Mouse (Mus musculus): ENCODE results near the gene Cbfa2t2. TPM values are rescaled to one million over a fixed set of nuclear protein-coding genes. Genes with fewer than 3 reads are reported as not detected.

Gene Cbfa2t2
- polyA plus RNA-seq, 1 experiment from 2014 or later: 32.1 TPM

DNA sequence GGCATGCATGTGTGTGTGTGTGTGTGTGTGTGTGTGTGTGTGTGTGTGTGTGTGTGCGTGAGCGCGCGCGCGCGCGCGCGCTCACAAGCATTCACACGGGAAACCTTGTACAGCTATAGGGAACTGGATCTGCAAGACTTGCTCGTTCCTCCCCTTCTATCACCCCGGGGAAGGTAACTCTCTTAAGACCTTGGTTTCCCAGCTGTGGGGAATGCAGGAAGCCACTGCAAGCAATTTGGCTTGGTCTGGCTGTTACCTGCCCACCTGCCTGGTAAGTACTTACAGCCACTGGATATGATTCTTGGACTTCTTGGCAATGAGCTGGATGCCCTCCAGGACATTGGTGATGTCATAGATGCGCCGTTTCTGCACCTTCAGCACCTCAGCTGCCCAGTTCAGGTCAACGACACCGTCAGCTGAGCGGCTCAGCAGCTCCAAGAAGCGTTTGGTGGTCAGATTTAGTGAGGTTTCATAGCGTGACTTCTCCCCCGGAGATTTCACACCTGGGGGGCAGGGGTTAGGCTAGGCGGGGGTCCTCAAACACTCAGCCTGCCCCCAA is 127.4 kb downstream of the Cbfa2t2 start:
- no peak for ATAC-seq (ENCODE audit: insufficient read depth, low FRiP score, low read depth)
- H3K4me3 ChIP-seq (replicated peaks): no peak overlapping the region
- no peak overlapping the region for H3K9ac ChIP-seq
- no peak overlapping the region for H3K4me2 ChIP-seq
- 87% methylated on average over 22 of the region's 22 CpGs for WGBS
- H3K36me3 ChIP-seq: peaks cover 23% of the 10 kb centered on the region
- no peak overlapping the region for H3K27ac ChIP-seq
- H3K27me3 ChIP-seq (replicated peaks): no peaks in the 10 kb centered on the region
- H3K9me3 ChIP-seq: no peaks in the 10 kb centered on the region
- peaks cover 22% of the 10 kb centered on the region for H3K4me1 ChIP-seq

DNA sequence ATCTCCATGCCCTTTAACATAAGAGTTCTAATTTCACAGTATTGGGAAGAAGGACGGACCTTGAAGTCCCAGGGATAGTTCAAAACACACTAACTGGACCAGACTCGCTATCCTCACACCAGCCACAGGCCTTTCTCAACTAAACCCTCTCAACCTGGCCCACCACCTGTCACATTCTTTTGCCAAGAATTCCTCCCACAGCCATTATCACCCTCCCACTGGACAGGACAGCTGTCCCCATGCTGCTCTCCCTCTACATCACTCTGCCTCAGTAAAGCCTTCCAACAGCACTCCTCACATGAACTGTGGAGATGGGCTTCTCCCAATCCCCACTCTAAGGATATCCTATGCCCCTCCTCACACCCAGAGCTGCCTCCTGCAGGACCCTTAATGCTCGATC is 129.3 kb downstream of the Cbfa2t2 start:
- Histone ChIP-seq H3K36me3 (peaks cover 23% of the 10 kb centered on the region), H3K4me2 (no peak overlapping the region), H3K4me3 (replicated peaks) (no peak overlapping the region), H3K4me1 (peaks cover 21% of the 10 kb centered on the region), H3K9ac (no peak overlapping the region), H3K27ac (no peak overlapping the region), H3K9me3 (no peaks in the 10 kb centered on the region), H3K27me3 (replicated peaks) (no peaks in the 10 kb centered on the region)
- ATAC-seq (ENCODE audit: insufficient read depth, low FRiP score, low read depth): no peak
- WGBS: 79% methylated on average over 3 of the region's 3 CpGs

- 32% methylated on average over 8 of the region's 8 CpGs for WGBS
- Histone ChIP-seq H3K4me3 (replicated peaks) (no peak overlapping the region), H3K36me3 (peaks cover 16% of the 10 kb centered on the region), H3K4me2 (peak overlapping the region; percentile 27), H3K9me3 (no peaks in the 10 kb centered on the region), H3K4me1 (peaks cover 29% of the 10 kb centered on the region), H3K27me3 (replicated peaks) (no peaks in the 10 kb centered on the region), H3K9ac (no peak overlapping the region), H3K27ac (no peak overlapping the region)
- ATAC-seq (ENCODE audit: insufficient read depth, low FRiP score, low read depth): no peak
Measured at GRCm38 (mm10) chr2:154566641-154567040, 130.4 kb downstream of the Cbfa2t2 start.

GRCm38 (mm10) chr2:154567766-154568165 is 131.5 kb downstream of the Cbfa2t2 start:
- ATAC-seq (ENCODE audit: insufficient read depth, low FRiP score, low read depth): no peak
- 52% methylated on average over 2 of the region's 2 CpGs for WGBS
- peaks cover 31% of the 10 kb centered on the region for H3K4me1 ChIP-seq
- H3K36me3 ChIP-seq: peaks cover 14% of the 10 kb centered on the region
- no peak overlapping the region; the same call in 1 of the 2 replicates for H3K9ac ChIP-seq
- H3K27me3 ChIP-seq (replicated peaks): no peaks in the 10 kb centered on the region
- no peaks in the 10 kb centered on the region for H3K9me3 ChIP-seq
- H3K4me3 ChIP-seq (replicated peaks): peak overlapping the region; percentile 89
- peak overlapping the region; percentile 84 for H3K4me2 ChIP-seq
- H3K27ac ChIP-seq: peak overlapping the region; percentile 93

- H3K4me2 ChIP-seq: peak overlapping the region; percentile 84
- H3K36me3 ChIP-seq: peaks cover 8% of the 10 kb centered on the region; the same call in 1 of the 2 replicates
- peak overlapping the region; percentile 45 for H3K9ac ChIP-seq
- peaks cover 31% of the 10 kb centered on the region for H3K4me1 ChIP-seq
- H3K27me3 ChIP-seq (replicated peaks): no peaks in the 10 kb centered on the region
- no peaks in the 10 kb centered on the region for H3K9me3 ChIP-seq
- peak overlapping the region; percentile 89 for H3K4me3 ChIP-seq (replicated peaks)
- WGBS: 10% methylated on average over 10 of the region's 10 CpGs
- H3K27ac ChIP-seq: peak overlapping the region; percentile 93
- ATAC-seq (ENCODE audit: insufficient read depth, low FRiP score, low read depth): no peak
Measured at GRCm38 (mm10) chr2:154568329-154569070, 132.2 kb downstream of the Cbfa2t2 start.

DNA sequence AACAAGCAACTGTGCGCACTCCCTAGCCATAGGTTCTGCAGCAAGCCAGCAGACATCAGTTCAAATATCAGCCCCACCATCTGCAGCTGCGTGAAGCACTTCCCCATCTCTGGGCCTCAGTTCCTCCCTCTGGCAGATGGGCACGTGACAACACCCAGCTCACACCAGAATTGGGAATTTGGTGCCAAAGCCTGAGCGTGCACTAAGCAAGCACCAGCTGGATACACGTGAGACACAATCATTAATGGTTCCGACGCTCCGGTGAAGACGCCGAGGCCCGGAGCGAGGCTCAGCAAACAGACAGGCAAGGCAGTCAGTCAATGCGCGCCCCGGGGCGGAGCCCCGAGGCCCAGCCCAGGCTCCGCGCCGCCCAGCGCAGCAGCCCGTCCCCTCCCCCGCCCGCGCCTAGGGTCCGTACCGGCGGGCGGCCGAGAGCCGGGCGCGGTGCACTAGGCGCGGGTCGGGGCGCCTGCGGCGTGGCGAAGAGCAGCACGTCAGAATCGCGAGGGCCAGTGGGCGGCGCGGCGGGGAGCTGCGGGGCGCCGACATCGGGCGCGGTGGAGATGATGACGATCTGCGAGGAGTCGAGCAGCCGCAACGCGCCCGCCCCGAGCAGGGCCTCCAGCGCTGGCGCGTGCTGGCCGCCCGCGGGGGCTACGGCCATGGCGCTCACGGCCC is 132.9 kb downstream of the Cbfa2t2 start:
- Histone ChIP-seq H3K36me3 (0 out of 2 replicates have a peak, but pooled peaks cover 1% of the 10 kb centered on the region), H3K4me1 (peaks cover 31% of the 10 kb centered on the region), H3K27me3 (replicated peaks) (no peaks in the 10 kb centered on the region), H3K4me3 (replicated peaks) (peak overlapping the region; percentile 89), H3K4me2 (peak overlapping the region; percentile 84), H3K9ac (peak overlapping the region; percentile 45), H3K27ac (peak overlapping the region; percentile 93), H3K9me3 (no peaks in the 10 kb centered on the region)
- WGBS: 1% methylated on average over 65 of the region's 70 CpGs
- ATAC-seq (ENCODE audit: insufficient read depth, low FRiP score, low read depth): peak; percentile 82

DNA sequence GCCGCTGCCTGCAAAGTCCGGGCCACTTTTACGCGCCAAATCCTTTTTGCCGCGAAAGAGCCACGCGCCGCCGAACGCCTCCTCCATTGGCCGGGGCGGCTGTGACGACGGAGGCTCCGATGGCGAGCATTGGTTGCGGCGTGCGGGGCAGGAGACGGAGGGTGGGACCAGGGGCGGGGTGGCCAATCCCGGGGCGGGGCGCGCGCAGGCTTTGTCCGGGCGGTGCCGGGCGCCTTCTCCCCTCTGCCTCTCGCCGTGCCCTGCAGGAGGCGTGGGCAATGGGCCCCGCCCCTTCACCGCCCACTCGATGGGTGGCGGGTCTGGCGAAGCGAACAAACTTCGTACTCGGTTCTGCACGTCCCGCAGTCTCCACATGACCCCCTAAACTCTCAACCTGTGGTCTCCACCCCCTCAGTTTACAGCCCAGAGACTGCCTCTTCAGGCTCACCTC is 133.6 kb downstream of the Cbfa2t2 start, which contains the start of gene E2f1:
Gene E2f1 (minus strand): TSS at position 57 of the 451 bp plus-strand sequence.
- ATAC-seq (ENCODE audit: insufficient read depth, low FRiP score, low read depth): peak; percentile 97
- Histone ChIP-seq H3K4me2 (peak within 1 kb of the TSS; percentile 84), H3K27me3 (replicated peaks) (no peaks in the 10 kb centered on the region), H3K27ac (peak within 1 kb of the TSS; percentile 93), H3K4me1 (peaks cover 31% of the 10 kb centered on the region), H3K36me3 (no peaks in the 10 kb centered on the region), H3K9me3 (no peaks in the 10 kb centered on the region), H3K4me3 (replicated peaks) (peak within 1 kb of the TSS; percentile 89), H3K9ac (peak within 1 kb of the TSS; percentile 45)
- WGBS: under 1% methylated on average over 43 of the region's 44 CpGs

GRCm38 (mm10) chr2:154570666-154571065 is 134.4 kb downstream of the Cbfa2t2 start:
- Histone ChIP-seq H3K27me3 (replicated peaks) (no peaks in the 10 kb centered on the region), H3K4me1 (peaks cover 31% of the 10 kb centered on the region), H3K9ac (no peak overlapping the region), H3K36me3 (no peaks in the 10 kb centered on the region), H3K27ac (peak overlapping the region; percentile 80), H3K4me2 (peak overlapping the region; percentile 84), H3K9me3 (no peaks in the 10 kb centered on the region), H3K4me3 (replicated peaks) (0 out of 2 replicates have a peak overlapping the region, but pooled peaks have one; percentile 89)
- no peak for ATAC-seq (ENCODE audit: insufficient read depth, low FRiP score, low read depth)
- WGBS: 62% methylated on average over 4 of the region's 4 CpGs

- H3K9ac ChIP-seq: no peak overlapping the region
- H3K4me2 ChIP-seq: no peak overlapping the region
- no peak overlapping the region for H3K4me3 ChIP-seq (replicated peaks)
- 72% methylated on average over 4 of the region's 4 CpGs for WGBS
- 0 out of 2 replicates have a peak overlapping the region, but pooled peaks have one; percentile 4 for H3K27ac ChIP-seq
- ATAC-seq (ENCODE audit: insufficient read depth, low FRiP score, low read depth): no peak
- no peaks in the 10 kb centered on the region for H3K36me3 ChIP-seq
- no peaks in the 10 kb centered on the region for H3K9me3 ChIP-seq
- H3K4me1 ChIP-seq: peaks cover 31% of the 10 kb centered on the region
- H3K27me3 ChIP-seq (replicated peaks): no peaks in the 10 kb centered on the region
Measured at GRCm38 (mm10) chr2:154571266-154571665, 135.0 kb downstream of the Cbfa2t2 start.

- Histone ChIP-seq H3K27ac (no peak overlapping the region), H3K4me2 (no peak overlapping the region), H3K9ac (no peak overlapping the region), H3K27me3 (replicated peaks) (no peaks in the 10 kb centered on the region), H3K4me3 (replicated peaks) (no peak overlapping the region), H3K36me3 (no peaks in the 10 kb centered on the region), H3K9me3 (no peaks in the 10 kb centered on the region), H3K4me1 (peaks cover 26% of the 10 kb centered on the region)
- no peak for ATAC-seq (ENCODE audit: insufficient read depth, low FRiP score, low read depth)
- WGBS: 54% methylated on average over 8 of the region's 8 CpGs
Measured at GRCm38 (mm10) chr2:154571976-154572375, 135.7 kb downstream of the Cbfa2t2 start.

DNA sequence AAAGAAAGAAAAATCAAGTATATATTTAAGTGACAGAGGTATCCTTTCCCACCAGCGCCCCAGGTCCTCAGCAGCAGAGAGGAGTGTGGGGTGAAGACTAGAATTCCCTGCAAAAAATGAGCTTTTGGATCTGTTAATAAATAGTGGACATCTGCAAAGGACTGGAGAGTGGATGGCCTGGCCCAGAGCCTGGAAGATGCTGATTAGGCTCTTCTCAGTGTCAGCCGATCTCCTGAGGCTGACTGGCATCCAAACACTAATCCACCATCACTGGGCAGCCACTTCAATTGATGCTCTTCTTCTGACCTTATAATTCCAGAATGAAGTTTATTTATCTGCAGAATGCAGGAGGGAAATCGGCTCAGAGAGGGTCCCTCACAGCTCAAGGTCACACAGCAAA is 136.7 kb downstream of the Cbfa2t2 start:
- H3K9ac ChIP-seq: no peak overlapping the region

DNA sequence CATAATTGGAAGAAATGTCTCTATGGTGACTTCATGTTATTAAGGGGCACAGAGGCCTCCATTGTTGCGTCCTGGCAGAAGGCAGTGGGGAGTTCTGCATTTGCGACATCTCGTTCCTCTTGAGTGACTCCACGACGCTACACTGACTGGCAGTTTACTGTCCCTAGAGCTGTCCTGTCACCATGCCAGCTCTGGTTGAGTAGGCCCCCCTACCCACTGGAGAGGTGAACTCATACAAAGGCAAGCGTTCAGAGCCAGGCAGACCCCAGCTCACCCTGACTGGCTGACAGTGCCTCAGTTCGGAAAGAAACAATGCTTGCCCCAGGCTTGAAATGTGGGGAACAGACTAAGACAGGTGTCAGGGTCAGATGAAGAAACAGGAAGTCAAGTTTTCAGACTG is 138.0 kb downstream of the Cbfa2t2 start:
- H3K4me2 ChIP-seq: no peak overlapping the region
- peaks cover 12% of the 10 kb centered on the region; the same call in 1 of the 2 replicates for H3K4me1 ChIP-seq
- no peak overlapping the region for H3K4me3 ChIP-seq (replicated peaks)
- ATAC-seq (ENCODE audit: insufficient read depth, low FRiP score, low read depth): no peak
- H3K9me3 ChIP-seq: no peaks in the 10 kb centered on the region
- H3K9ac ChIP-seq: no peak overlapping the region
- H3K27me3 ChIP-seq (replicated peaks): no peaks in the 10 kb centered on the region
- no peak overlapping the region for H3K27ac ChIP-seq
- no peaks in the 10 kb centered on the region for H3K36me3 ChIP-seq
- WGBS: 79% methylated on average over 7 of the region's 7 CpGs

More for the DNA sequence above, 136.7 kb downstream of the Cbfa2t2 start:
- WGBS: 79% methylated on average over 3 of the region's 3 CpGs
- ATAC-seq (ENCODE audit: insufficient read depth, low FRiP score, low read depth): no peak
- Histone ChIP-seq H3K27me3 (replicated peaks) (no peaks in the 10 kb centered on the region), H3K4me2 (no peak overlapping the region), H3K4me3 (replicated peaks) (no peak overlapping the region), H3K4me1 (peaks cover 21% of the 10 kb centered on the region), H3K36me3 (no peaks in the 10 kb centered on the region), H3K27ac (no peak overlapping the region), H3K9me3 (no peaks in the 10 kb centered on the region)

All from stomach, embryonic 15.5 days (tissue).